Mouse (Mus musculus): ENCODE measurements around the gene Cdk15.

The Cdk15 gene

GRCm38 (mm10) chr1:59286316-59286850, 29.7 kb downstream of the Cdk15 start:
- no peak for DNase-seq

- no peak for DNase-seq
Measured at GRCm38 (mm10) chr1:59287733-59288132, 31.0 kb downstream of the Cdk15 start.

- DNase-seq, result no peak
Measured at GRCm38 (mm10) chr1:59291652-59292051, 34.9 kb downstream of the Cdk15 start.

GRCm38 (mm10) chr1:59295769-59296168, 39.1 kb downstream of the Cdk15 start:
- no peak for DNase-seq

GRCm38 (mm10) chr1:59297167-59297566, 40.5 kb downstream of the Cdk15 start:
- no peak for DNase-seq

- no peak for DNase-seq
Measured at GRCm38 (mm10) chr1:59298491-59299090, 41.9 kb downstream of the Cdk15 start.

- no peak for DNase-seq
Measured at GRCm38 (mm10) chr1:59307310-59307709, 50.6 kb downstream of the Cdk15 start.

- DNase-seq, result no peak
Measured at GRCm38 (mm10) chr1:59311292-59311885, 54.7 kb downstream of the Cdk15 start.

- no peak for DNase-seq
Measured at GRCm38 (mm10) chr1:59312187-59313153, 55.8 kb downstream of the Cdk15 start.

GRCm38 (mm10) chr1:59313154-59313940, 56.6 kb downstream of the Cdk15 start:
- DNase-seq, result no peak

GRCm38 (mm10) chr1:59315057-59315807, 58.5 kb downstream of the Cdk15 start:
- DNase-seq, result no peak

- no peak for DNase-seq
Measured at GRCm38 (mm10) chr1:59316031-59316385, 59.3 kb downstream of the Cdk15 start.

- no peak for DNase-seq
Measured at GRCm38 (mm10) chr1:59316386-59317051, 59.8 kb downstream of the Cdk15 start.

- no peak for DNase-seq
Measured at GRCm38 (mm10) chr1:59317397-59317796, 60.7 kb downstream of the Cdk15 start.

- no peak for DNase-seq
Measured at GRCm38 (mm10) chr1:59318878-59319277, 62.2 kb downstream of the Cdk15 start.

- no peak for DNase-seq
Measured at GRCm38 (mm10) chr1:59321076-59321879, 64.6 kb downstream of the Cdk15 start.

GRCm38 (mm10) chr1:59321880-59322836, 65.5 kb downstream of the Cdk15 start:
- no peak for DNase-seq

- no peak for DNase-seq
Measured at GRCm38 (mm10) chr1:59326854-59327395, 70.2 kb downstream of the Cdk15 start.
